Mouse (Mus musculus) myocyte (in vitro differentiated cells): ENCODE measurements around the gene Pole. TPM values are rescaled to one million over a fixed set of nuclear protein-coding genes. Genes with fewer than 3 reads are reported as not detected.

Experiments used
- H3K27me3 ChIP-seq: one replicate; pipeline ENCODE4 v1.6.1; 2011; ENCODE audit not compliant: control insufficient read depth, insufficient read depth, insufficient read length
- H3K36me3 ChIP-seq: one replicate; pipeline ENCODE4 v1.6.1; 2011; ENCODE audit not compliant: control insufficient read depth, insufficient read depth
- H3K4me2 ChIP-seq: one replicate; pipeline ENCODE4 v1.6.1; 2011; ENCODE audit warnings: low read depth, control low read depth
- H3K4me3 ChIP-seq: one replicate; pipeline ENCODE4 v1.5.1; 2011; ENCODE audit warnings: mild to moderate bottlenecking, control low read depth, moderate library complexity
- H3K79me2 ChIP-seq: one replicate; pipeline ENCODE4 v1.6.1; 2011; ENCODE audit not compliant: control insufficient read depth, insufficient read depth
- H3ac ChIP-seq: one replicate; pipeline ENCODE4 v1.6.1; 2011; ENCODE audit not compliant: control insufficient read depth, insufficient read length
- CEBPB ChIP-seq: IDR thresholded peaks from 2 replicates; pipeline ENCODE4 v1.6.1; 2011; ENCODE audit warnings: mild to moderate bottlenecking, moderate library complexity; ENCODE audit not compliant: poor library complexity, insufficient read depth, severe bottlenecking
- E2F4 ChIP-seq: IDR thresholded peaks from one replicate; pipeline ENCODE4 v1.6.1; 2011; ENCODE audit warnings: mild to moderate bottlenecking, control low read depth, moderate library complexity; ENCODE audit not compliant: insufficient read depth
- MAX ChIP-seq: IDR thresholded peaks from one replicate; pipeline ENCODE4 v1.6.1; 2011; ENCODE audit warnings: low read depth, mild to moderate bottlenecking, control low read depth
- MYOD1 ChIP-seq, 3 experiments: IDR thresholded peaks; one replicate each; pipeline ENCODE4 v1.6.1; 2011; ENCODE audit warnings: control low read depth in 2 of 3, low read depth in 2 of 3, mild to moderate bottlenecking in 2 of 3, moderate library complexity in 1 of 3; ENCODE audit not compliant: insufficient read length in 2 of 3, control insufficient read depth in 1 of 3
- MYOG ChIP-seq, 3 experiments: IDR thresholded peaks; one replicate each; pipeline ENCODE4 v1.6.1; 2011; ENCODE audit warnings: control low read depth in 2 of 3, low read depth in 2 of 3, mild to moderate bottlenecking in 2 of 3; ENCODE audit not compliant: insufficient read length in 2 of 3, control insufficient read depth in 1 of 3, insufficient read depth in 1 of 3
- POLR2A ChIP-seq: IDR thresholded peaks from one replicate; pipeline ENCODE4 v1.6.1; 2011; ENCODE audit warnings: low read depth, mild to moderate bottlenecking, control low read depth, moderate library complexity; ENCODE audit not compliant: insufficient read length
- POLR2AphosphoS2 ChIP-seq: IDR thresholded peaks from one replicate; pipeline ENCODE4 v1.6.1; 2011; ENCODE audit warnings: low read depth, control low read depth; ENCODE audit not compliant: insufficient read length
- REST ChIP-seq: IDR thresholded peaks from one replicate; pipeline ENCODE4 v1.6.1; 2011; ENCODE audit warnings: mild to moderate bottlenecking, control low read depth, moderate library complexity; ENCODE audit not compliant: insufficient read depth, insufficient read length
- SRF ChIP-seq: IDR thresholded peaks from one replicate; pipeline ENCODE4 v1.6.1; 2011; ENCODE audit warnings: low read depth; ENCODE audit not compliant: control insufficient read depth, insufficient read length
- TCF12 ChIP-seq: IDR thresholded peaks from one replicate; pipeline ENCODE4 v1.6.1; 2011; ENCODE audit warnings: mild to moderate bottlenecking, control low read depth; ENCODE audit not compliant: poor library complexity, insufficient read depth, severe bottlenecking
- TCF3 ChIP-seq: IDR thresholded peaks from one replicate; pipeline ENCODE4 v1.6.1; 2011; ENCODE audit warnings: low read depth, control low read depth; ENCODE audit not compliant: insufficient read length
- USF1 ChIP-seq: IDR thresholded peaks from one replicate; pipeline ENCODE4 v1.6.1; 2011; ENCODE audit warnings: low read depth, mild to moderate bottlenecking, control low read depth, moderate library complexity
- polyA plus RNA-seq: library from polyadenylated mRNA; unstranded; fragments of >200 nt; fragmentation: generic; extraction: Trizol; gene quantifications from one replicate; pipeline ENCODE4 v1.2.1, GENCODE M21; 2012; ENCODE audit warnings: missing spikeins

Pole gene
- polyA plus RNA-seq, 1 experiment, result 5.4 TPM

GRCm38 (mm10) chr5:110379823-110380222 lies 93.7 kb downstream of the Pole start:
- Histone ChIP-seq H3K27me3 (no peaks in the 10 kb centered on the region), H3ac (no peak overlapping the region), H3K36me3 (no peaks in the 10 kb centered on the region), H3K4me3 (no peak overlapping the region), H3K4me2 (no peak overlapping the region), H3K79me2 (no peaks in the 10 kb centered on the region)
- TF ChIP-seq POLR2A (no peak), MYOG (IDR thresholded peaks at IDR 0.05; ENCODE audit: control insufficient read depth in 1 of 3, insufficient read depth in 1 of 3, insufficient read length in 2 of 3, low read depth in 2 of 3) (no peak), CEBPB (no peak), SRF (no peak), MYOD1 (IDR thresholded peaks at IDR 0.05; ENCODE audit: control insufficient read depth in 1 of 3, insufficient read length in 2 of 3, low read depth in 2 of 3) (no peak), MAX (no peak), TCF3 (no peak), USF1 (no peak), TCF12 (no peak), E2F4 (no peak), POLR2AphosphoS2 (no peak)

GRCm38 (mm10) chr5:110384491-110384890 lies 98.4 kb downstream of the Pole start:
- TF ChIP-seq USF1 (no peak), MYOG (IDR thresholded peaks at IDR 0.05; ENCODE audit: control insufficient read depth in 1 of 3, insufficient read depth in 1 of 3, insufficient read length in 2 of 3, low read depth in 2 of 3) (no peak), MAX (no peak)
- H3K79me2 ChIP-seq, result no peaks in the 10 kb centered on the region
- no peak overlapping the region for H3ac ChIP-seq
- H3K36me3 ChIP-seq, result no peaks in the 10 kb centered on the region
- no peak overlapping the region for H3K4me3 ChIP-seq
- H3K4me2 ChIP-seq, result no peak overlapping the region
- no peaks in the 10 kb centered on the region for H3K27me3 ChIP-seq

GRCm38 (mm10) chr5:110385263-110385662 lies 99.2 kb downstream of the Pole start:
- H3K4me3 ChIP-seq, result no peak overlapping the region
- no peak overlapping the region for H3K4me2 ChIP-seq
- H3ac ChIP-seq, result no peak overlapping the region
- no peaks in the 10 kb centered on the region for H3K27me3 ChIP-seq
- H3K79me2 ChIP-seq, result no peaks in the 10 kb centered on the region
- TF ChIP-seq TCF3 (no peak), TCF12 (no peak), MAX (no peak), POLR2A (no peak), POLR2AphosphoS2 (no peak)
- H3K36me3 ChIP-seq, result no peaks in the 10 kb centered on the region

GRCm38 (mm10) chr5:110386371-110387330 lies 100.5 kb downstream of the Pole start:
- H3K4me2 ChIP-seq, result peak overlapping the region; percentile 61
- no peak for TF ChIP-seq POLR2AphosphoS2
- no peak for TF ChIP-seq MYOD1 (IDR thresholded peaks at IDR 0.05; ENCODE audit: control insufficient read depth in 1 of 3, insufficient read length in 2 of 3, low read depth in 2 of 3)
- TF ChIP-seq MAX, result no peak
- no peak for TF ChIP-seq CEBPB
- TF ChIP-seq TCF3, result no peak
- TF ChIP-seq USF1, result no peak
- TF ChIP-seq TCF12, result no peak
- TF ChIP-seq SRF, result no peak
- TF ChIP-seq E2F4, result no peak
- no peak for TF ChIP-seq REST
- no peak overlapping the region for H3K4me3 ChIP-seq

More at GRCm38 (mm10) chr5:110386371-110387330, 100.5 kb downstream of the Pole start:
- Histone ChIP-seq H3K27me3 (no peaks in the 10 kb centered on the region), H3ac (no peak overlapping the region), H3K36me3 (no peaks in the 10 kb centered on the region), H3K79me2 (no peaks in the 10 kb centered on the region)

Other genes with a start within 250 kb of the Pole start
- 0.13 TPM for gene Gm17655, start 213.8 kb upstream of the Pole start, polyA plus RNA-seq
- gene Gm35315, start 191.9 kb upstream of the Pole start, polyA plus RNA-seq, result 0.11 TPM
- gene Plcxd1, start 186.3 kb upstream of the Pole start, polyA plus RNA-seq, result 0.68 TPM
- gene Gtpbp6, start 178.1 kb upstream of the Pole start, polyA plus RNA-seq, result 60.5 TPM
- gene Zfp605, start 176.2 kb upstream of the Pole start, polyA plus RNA-seq, result 2.1 TPM
- 20.4 TPM for gene Chfr, start 150.5 kb upstream of the Pole start, polyA plus RNA-seq
- gene Golga3, start 109.6 kb upstream of the Pole start, polyA plus RNA-seq, result 15.3 TPM
- 12.0 TPM for gene Ankle2, start 55.3 kb upstream of the Pole start, polyA plus RNA-seq
- 35.4 TPM for gene Pgam5, start 16.4 kb upstream of the Pole start, polyA plus RNA-seq
- 4.0 TPM for gene Pxmp2, start 120 bp upstream of the Pole start, polyA plus RNA-seq
- gene P2rx2, start 56.9 kb downstream of the Pole start, polyA plus RNA-seq, result 0.04 TPM
- gene Lrcol1, start 58.4 kb downstream of the Pole start, polyA plus RNA-seq, result not detected
- gene Fbrsl1, start 162.2 kb downstream of the Pole start, polyA plus RNA-seq, result 19.0 TPM